Mouse (Mus musculus) heart, adult 2 months (tissue): ENCODE measurements at regions not wholly inside any gene's neighbourhood (a gene's known extent, or its start where the extent isn't known, plus 50 kb on each side); places are given as distances from the start of the nearest gene placed in this dataset.
"Not testable (repeated sequence)": the region's sequence is repeated elsewhere in the genome, so short reads cannot be mapped to it uniquely, and the experiment has no call there.

Experiments used
- DNase-seq, 2 experiments: peaks; one replicate each; pipeline ENCODE4 v3.0.0; 2021
- H3K27ac ChIP-seq: fragments of 200-600 bp; 2 replicates; pipeline ENCODE4 v1.8.1; 2022
- H3K27me3 ChIP-seq: fragments of 200-500 bp; 2 replicates; pipeline ENCODE4 v1.6.1; 2012; ENCODE audit warnings: mild to moderate bottlenecking, low read length, inconsistent platforms, mixed read lengths; ENCODE audit not compliant: control insufficient read depth, insufficient read depth
- H3K36me3 ChIP-seq: fragments of 200-500 bp; 2 replicates; pipeline ENCODE4 v1.6.1; 2012; ENCODE audit warnings: low read length, inconsistent platforms; ENCODE audit not compliant: control insufficient read depth, insufficient read depth
- H3K4me1 ChIP-seq: fragments of 200-500 bp; 2 replicates; pipeline ENCODE4 v1.6.1; 2011; ENCODE audit warnings: low read length; ENCODE audit not compliant: control insufficient read depth, insufficient read depth
- H3K4me3 ChIP-seq: fragments of 200-600 bp; 2 replicates; pipeline ENCODE4 v1.8.1; 2022
- H3K79me2 ChIP-seq: fragments of 200-500 bp; replicated peaks from 2 replicates; pipeline ENCODE4 v1.6.1; 2012; ENCODE audit warnings: mild to moderate bottlenecking, inconsistent platforms, low read length, moderate library complexity, mixed read lengths; ENCODE audit not compliant: control insufficient read depth, insufficient read depth
- H3K9ac ChIP-seq: fragments of 200-500 bp; 2 replicates; pipeline ENCODE4 v1.6.1; 2012; ENCODE audit warnings: low read depth, mild to moderate bottlenecking, control low read depth, inconsistent platforms, low read length, mixed read lengths
- CTCF ChIP-seq: fragments of 200-600 bp; IDR thresholded peaks from 2 replicates; pipeline ENCODE4 v1.8.1; 2022; ENCODE audit warnings: antibody characterized with exemption, mild to moderate bottlenecking, moderate library complexity
- EP300 ChIP-seq: fragments of 200-500 bp; IDR thresholded peaks from 2 replicates; pipeline ENCODE4 v1.6.1; 2011; ENCODE audit warnings: low read depth, low read length, control low read depth; ENCODE audit not compliant: insufficient read depth
- POLR2A ChIP-seq: fragments of 200-500 bp; IDR thresholded peaks from 2 replicates; pipeline ENCODE4 v1.6.1; 2011; ENCODE audit warnings: mild to moderate bottlenecking, low read depth, low read length, control low read depth; ENCODE audit not compliant: insufficient read depth
- WGBS: fragments of 180-500 bp; shearing (Covaris S2); methylation state at CpG from one replicate; pipeline ENCODE4 v1.1.7; 2018; 5-methylcytosine and 5-hydroxymethylcytosine counted together
- intact Hi-C: fragments of 180-260 bp; cut with DNase I; formaldehyde crosslinking; loops from one replicate; pipeline ENCODE4 v1.15.1; 2025

- H3K79me2 ChIP-seq, H3K36me3 ChIP-seq, H3K9ac ChIP-seq, H3K27ac ChIP-seq, DNase-seq, H3K27me3 ChIP-seq, H3K4me3 ChIP-seq, H3K4me1 ChIP-seq, intact Hi-C loops: not testable (repeated sequence)
- WGBS = 90% methylated on average over 1 of the region's 1 CpGs
Observed at GRCm38 (mm10) chr1:140903747-140904146, 657.8 kb downstream of the Kcnt2 start.

GRCm38 (mm10) chr1:140913566-140913965 is 667.6 kb downstream of the Kcnt2 start:
- WGBS = 53% methylated on average over 2 of the region's 2 CpGs
- Histone ChIP-seq H3K4me1 (no peaks in the 10 kb centered on the region), H3K9ac (no peak overlapping the region), H3K27me3 (no peaks in the 10 kb centered on the region), H3K79me2 (no peaks in the 10 kb centered on the region), H3K36me3 (no peaks in the 10 kb centered on the region), H3K4me3 (no peak overlapping the region), H3K27ac (no peak overlapping the region)
- no peak for DNase-seq
- intact Hi-C loops = no loop called here
- TF ChIP-seq EP300 = no peak
- TF ChIP-seq CTCF = no peak
- no peak for TF ChIP-seq POLR2A

GRCm38 (mm10) chr1:140940348-140940747 is 694.4 kb downstream of the Kcnt2 start:
- Histone ChIP-seq H3K4me1 (no peaks in the 10 kb centered on the region), H3K27me3 (no peaks in the 10 kb centered on the region), H3K4me3 (no peak overlapping the region), H3K36me3 (no peaks in the 10 kb centered on the region), H3K79me2 (no peaks in the 10 kb centered on the region), H3K9ac (no peak overlapping the region), H3K27ac (no peak overlapping the region)
- intact Hi-C loops = no loop called here
- 49% methylated on average over 4 of the region's 4 CpGs for WGBS
- TF ChIP-seq POLR2A (no peak), CTCF (peak; percentile 21; the same call in 1 of the 2 replicates), EP300 (no peak)
- DNase-seq = no peak

- H3K4me3 ChIP-seq = no peak overlapping the region
- no peaks in the 10 kb centered on the region for H3K36me3 ChIP-seq
- H3K79me2 ChIP-seq = no peaks in the 10 kb centered on the region
- H3K27ac ChIP-seq = no peak overlapping the region
- no peaks in the 10 kb centered on the region for H3K4me1 ChIP-seq
- H3K27me3 ChIP-seq = no peaks in the 10 kb centered on the region
- H3K9ac ChIP-seq = no peak overlapping the region
- intact Hi-C loops = no loop called here
- no peak for TF ChIP-seq CTCF
- TF ChIP-seq EP300 = no peak
- no peak for TF ChIP-seq POLR2A
- no peak for DNase-seq
Observed at GRCm38 (mm10) chr1:140958856-140959255, 712.9 kb downstream of the Kcnt2 start.

GRCm38 (mm10) chr1:141001821-141002220 is 755.9 kb downstream of the Kcnt2 start:
- H3K4me1 ChIP-seq = no peaks in the 10 kb centered on the region
- intact Hi-C loops = no loop called here
- H3K4me3 ChIP-seq = no peak overlapping the region
- DNase-seq = no peak
- no peaks in the 10 kb centered on the region for H3K79me2 ChIP-seq
- H3K9ac ChIP-seq = no peak overlapping the region
- TF ChIP-seq POLR2A (no peak), EP300 (no peak), CTCF (no peak)
- H3K27ac ChIP-seq = no peak overlapping the region
- no peaks in the 10 kb centered on the region for H3K36me3 ChIP-seq
- H3K27me3 ChIP-seq = no peaks in the 10 kb centered on the region
- WGBS = 48% methylated on average over 3 of the region's 3 CpGs
